Mouse (Mus musculus) monocyte, adult 5-6 weeks (primary cell): ENCODE data around the gene Ppp1r14a. TPM values are rescaled to one million over a fixed set of nuclear protein-coding genes. Genes with fewer than 3 reads are reported as not detected.

Source experiments
- ATAC-seq: fragments of 153-309, 156-312 bp; replicated peaks from 2 replicates; pipeline ENCODE4 v1.8.0; 2017; ENCODE audit warnings: mild to moderate bottlenecking; ENCODE audit not compliant: low TSS enrichment, insufficient number of reproducible peaks, severe bottlenecking, poor library complexity, low FRiP score
- total RNA-seq: library from RNA; stranded (forward); fragments of 200-1000, 200-491, 200-594 nt; gene quantifications from 3 replicates; pipeline ENCODE4 v1.2.3, GENCODE M21; 2017

Ppp1r14a gene
- total RNA-seq, 1 experiment from 2014 or later: not detected

GRCm38 (mm10) chr7:29276715-29277114 lies 12.4 kb upstream of the Ppp1r14a start:
- no peak for ATAC-seq

DNA sequence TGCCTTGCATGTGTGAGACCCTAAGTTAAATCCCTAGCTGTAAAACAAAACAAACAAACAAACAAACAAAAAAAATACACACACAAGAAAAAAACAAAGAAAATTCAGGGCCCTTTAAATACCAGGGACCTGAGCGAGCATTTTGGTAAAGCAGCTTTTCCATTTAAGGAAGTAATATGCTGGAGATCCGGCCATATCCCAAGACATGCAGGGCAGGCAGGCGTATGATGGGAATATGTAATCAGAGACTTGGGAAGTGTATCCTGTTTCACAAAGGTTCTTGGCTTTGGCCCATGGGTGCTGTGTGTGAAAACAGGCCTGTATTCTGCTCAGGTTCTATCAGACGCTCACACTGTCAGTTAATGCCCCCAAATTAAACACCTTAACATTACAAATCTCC lies 11.6 kb upstream of the Ppp1r14a start:
- ATAC-seq: no peak

- no peak for ATAC-seq
Measured at GRCm38 (mm10) chr7:29279261-29279660, 9.8 kb upstream of the Ppp1r14a start.

DNA sequence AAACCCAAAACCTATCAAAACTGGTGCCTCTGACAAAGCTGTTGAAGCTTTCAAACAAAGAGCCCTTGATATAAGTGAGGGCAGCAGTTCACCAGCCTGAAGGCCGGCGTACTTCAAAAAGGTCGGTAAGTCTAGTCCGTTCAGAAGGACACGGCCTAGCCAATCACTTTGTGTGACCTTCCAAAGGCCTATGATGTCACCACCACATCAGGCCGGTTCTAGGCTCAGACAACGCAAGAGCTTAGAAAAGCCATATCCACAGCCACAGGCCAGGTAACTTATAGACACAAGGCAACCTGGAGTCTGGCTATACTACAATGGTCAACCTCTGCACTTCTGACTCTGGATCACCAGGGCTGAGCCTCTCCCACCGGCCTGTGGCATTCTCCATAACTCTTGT lies 9.2 kb upstream of the Ppp1r14a start:
- ATAC-seq: no peak

- no peak for ATAC-seq
Measured at GRCm38 (mm10) chr7:29280801-29281200, 8.3 kb upstream of the Ppp1r14a start.

GRCm38 (mm10) chr7:29281201-29282073 lies 7.7 kb upstream of the Ppp1r14a start, which contains the start of gene Spint2:
TSS of gene Spint2 (minus strand) at chr7:29281912.
- ATAC-seq: peak; percentile 25; the same call in 1 of the 2 replicates

GRCm38 (mm10) chr7:29282074-29282554 lies 7.0 kb upstream of the Ppp1r14a start:
- ATAC-seq: 0 out of 2 replicates have a peak, but pooled peaks have one; percentile 37

GRCm38 (mm10) chr7:29283876-29284275 lies 5.2 kb upstream of the Ppp1r14a start:
- ATAC-seq: no peak

GRCm38 (mm10) chr7:29284523-29284922 lies 4.6 kb upstream of the Ppp1r14a start:
- no peak for ATAC-seq

DNA sequence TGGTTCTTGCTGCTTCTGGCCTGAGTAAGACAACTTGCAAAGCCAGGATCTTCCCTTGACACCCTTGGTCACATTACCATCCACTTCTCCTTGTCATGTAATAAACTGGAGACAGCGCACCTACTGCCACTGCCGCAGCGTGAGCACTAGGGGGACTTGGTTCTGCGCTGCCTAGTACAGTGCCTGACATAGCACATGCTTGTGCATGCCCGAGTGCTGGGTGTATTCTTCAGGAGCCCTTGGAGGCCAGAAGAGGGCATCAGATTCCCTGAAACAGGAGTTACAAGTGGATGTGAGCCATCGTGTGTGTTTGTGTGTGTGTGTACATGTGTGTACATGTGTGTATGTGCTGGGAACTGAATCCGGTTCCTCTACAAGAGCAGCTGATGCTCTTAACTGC lies 1.6 kb upstream of the Ppp1r14a start:
- no peak for ATAC-seq

DNA sequence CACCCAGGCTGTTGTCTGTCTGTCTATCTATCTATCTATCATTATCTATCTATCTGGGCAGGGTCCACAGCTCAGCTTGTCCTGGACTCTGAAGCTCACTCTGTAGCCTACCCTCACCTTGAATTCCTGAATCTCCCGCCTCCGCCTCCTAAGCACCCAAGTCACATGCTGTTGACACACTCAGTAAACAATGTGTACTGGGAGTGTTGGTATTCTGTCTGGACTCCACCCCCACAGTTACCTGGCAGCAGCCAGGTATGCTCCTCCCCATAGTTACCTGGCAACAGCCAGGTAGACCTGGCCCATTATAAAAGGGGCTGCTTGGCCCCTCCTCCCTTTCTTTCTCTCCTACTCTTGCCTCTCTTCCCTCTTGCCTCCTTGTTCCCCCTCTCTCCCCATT lies 1.0 kb upstream of the Ppp1r14a start:
- no peak for ATAC-seq

DNA sequence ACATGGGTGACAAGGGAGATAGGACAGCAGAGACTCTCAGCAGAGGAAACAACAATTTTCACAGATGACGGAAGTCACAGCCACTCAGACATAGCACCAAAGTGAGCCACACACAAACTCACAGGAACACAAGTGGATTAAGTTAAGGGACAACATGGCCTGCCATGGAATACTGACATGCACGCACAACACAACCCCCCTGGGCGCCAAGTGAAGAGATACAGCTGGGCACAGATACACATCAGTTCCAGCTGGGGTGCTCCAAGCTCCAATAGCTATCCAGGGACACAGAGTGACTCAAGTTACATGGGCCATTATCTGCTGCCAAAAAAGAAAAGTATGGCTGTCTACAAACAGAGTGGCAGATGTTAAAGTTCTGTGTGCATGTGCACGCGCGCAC lies 748 bp downstream of the Ppp1r14a start:
- ATAC-seq: no peak

- ATAC-seq: no peak
Measured at GRCm38 (mm10) chr7:29290691-29291485, 1.8 kb downstream of the Ppp1r14a start.

DNA sequence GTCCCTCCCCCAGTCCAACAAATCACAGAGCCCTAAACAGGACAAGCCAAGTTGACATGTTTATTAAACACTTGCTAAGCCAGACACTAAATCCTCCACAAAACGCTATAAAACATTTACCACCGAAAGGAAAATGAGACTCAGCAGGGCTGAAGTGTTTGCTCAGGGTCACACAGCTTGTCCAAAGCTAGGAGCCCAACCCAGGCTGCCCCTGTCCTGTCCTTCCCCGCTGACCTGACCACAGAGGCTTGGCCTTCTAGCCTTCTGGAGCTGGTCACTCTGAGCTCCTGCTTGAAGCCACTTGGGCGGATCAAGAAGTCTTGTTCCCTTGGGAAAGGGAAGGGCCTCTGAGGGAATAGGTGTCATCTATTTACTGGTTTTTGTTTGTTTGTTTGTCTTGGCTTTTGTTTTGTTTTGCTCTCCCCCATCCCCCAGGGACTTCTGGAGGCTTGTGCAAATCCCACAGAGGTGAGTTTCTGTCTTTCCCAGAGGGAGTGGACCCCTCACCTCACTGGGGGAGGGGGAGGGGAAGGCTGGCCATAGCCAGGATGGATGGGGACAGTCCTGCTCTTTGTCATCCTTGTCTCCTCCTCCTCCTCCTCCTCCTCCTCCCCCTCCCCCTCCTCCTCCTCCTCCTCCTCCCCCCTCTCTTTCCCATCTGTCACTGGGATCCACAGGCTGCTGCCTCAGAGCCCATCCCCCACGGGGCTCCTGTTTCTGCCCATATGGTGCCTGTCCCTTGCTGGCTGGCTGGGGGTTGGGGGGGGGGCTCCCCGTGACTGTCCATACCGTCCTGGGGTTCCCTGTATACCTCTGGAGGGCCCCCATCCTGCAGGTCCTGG lies 2.7 kb downstream of the Ppp1r14a start:
- ATAC-seq: no peak

DNA sequence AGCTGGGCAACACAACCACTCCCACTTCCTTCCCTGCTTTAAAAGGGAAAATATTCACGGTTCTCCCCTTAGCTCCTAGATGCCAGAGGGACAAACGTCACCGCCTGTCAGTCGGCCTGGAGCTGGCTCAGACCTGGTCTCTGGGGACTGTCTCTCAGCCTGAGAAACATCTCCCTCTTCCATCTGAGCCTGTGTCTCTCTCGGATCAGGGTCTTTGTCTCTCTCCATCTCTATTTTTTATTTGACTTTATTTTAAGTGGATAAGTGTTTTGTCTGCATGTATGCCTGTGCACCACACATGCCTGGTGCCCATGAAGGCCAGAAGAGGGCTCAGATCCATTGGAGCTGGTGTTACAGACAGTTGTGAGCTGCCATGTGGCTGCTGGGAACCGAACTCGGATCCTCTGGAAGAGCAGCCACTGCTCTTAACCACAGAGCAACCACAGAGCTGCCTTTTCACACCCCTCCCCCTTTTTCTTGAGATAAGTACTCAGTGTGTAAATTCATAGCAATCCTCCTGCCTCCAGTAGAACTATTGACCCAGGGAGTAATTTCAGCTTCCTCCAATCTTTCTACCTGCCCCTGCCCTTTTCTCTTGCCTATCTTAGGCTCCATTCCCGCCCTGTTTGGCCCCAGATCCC lies 3.5 kb downstream of the Ppp1r14a start:
- no peak for ATAC-seq

- ATAC-seq: no peak
Measured at GRCm38 (mm10) chr7:29293131-29294065, 4.3 kb downstream of the Ppp1r14a start.

DNA sequence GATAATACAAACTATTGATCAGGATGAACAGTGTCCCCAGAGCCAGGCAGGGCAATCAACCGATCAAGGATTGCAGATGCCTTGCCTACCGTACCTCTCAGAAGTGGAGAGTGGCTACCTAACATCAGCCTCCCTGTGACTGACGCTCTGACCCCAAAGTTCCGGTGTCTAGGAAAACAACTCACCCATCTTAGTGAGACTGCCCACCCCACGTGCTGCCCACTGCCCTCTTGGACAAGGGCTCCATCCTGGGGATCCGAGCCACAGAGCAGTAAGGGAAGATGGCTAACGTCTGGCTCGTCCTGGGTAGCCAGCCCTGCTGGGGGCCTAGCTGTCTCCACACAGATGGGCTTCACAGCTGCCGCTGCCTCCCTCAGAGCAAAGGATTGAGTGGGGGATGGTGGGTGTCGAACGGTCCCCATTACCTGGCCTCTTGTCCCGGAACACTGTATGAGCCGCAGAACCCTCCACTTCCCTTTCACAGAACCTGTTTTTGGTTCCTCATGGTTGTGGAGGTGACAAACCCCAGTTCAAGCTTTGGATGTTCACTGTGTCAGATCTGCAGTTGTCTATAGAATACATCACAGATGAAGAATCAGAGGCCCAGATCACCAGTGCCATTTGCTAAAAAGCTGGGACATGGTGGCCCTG lies 5.1 kb downstream of the Ppp1r14a start:
- 0 out of 2 replicates have a peak, but pooled peaks have one; percentile 15 for ATAC-seq
